ENCODE assay signal across 10 mouse cellular contexts in genomic region chr13:24604096-24604495, GRCm38 (mm10). TPM values are rescaled to one million over a fixed set of nuclear protein-coding genes. Genes with fewer than 3 reads are reported as not detected.
DNase-seq lines count a peak whose midpoint lies in the region; ATAC-seq and TF ChIP-seq lines count a peak whose summit lies in the region.
"Had no signal": no experiment of that assay in that cellular context is flagged by ENCODE, and none has a peak within 500 bp of the region (broad histone marks: within the 10 kb centered on the region; RNA-seq: fewer than 3 reads in every experiment).

No protein-coding gene starts in this region.

- WGBS in forebrain, embryonic 10.5 days, result 22% methylated on average over 4 of the region's 4 CpGs
- 23% methylated on average over 4 of the region's 4 CpGs for WGBS in forebrain, postnatal 0 days
- WGBS in lung, embryonic 14.5 days, result 24% methylated on average over 3 of the region's 4 CpGs
- 50% methylated on average over 4 of the region's 4 CpGs for WGBS in bone marrow, adult 2 months
- 22% methylated on average over 3 of the region's 4 CpGs for WGBS in limb, embryonic 10.5 days
- 43% methylated on average over 4 of the region's 4 CpGs for WGBS in cerebellum, adult 2 months

- no peak for TF ChIP-seq POLR2A in bone marrow, adult 2 months (IDR thresholded peaks at IDR 0.05; ENCODE audit: borderline replicate concordance, control insufficient read depth, low read depth, low read length)
- TF ChIP-seq POLR2A in cerebellum, adult 2 months (IDR thresholded peaks at IDR 0.05; ENCODE audit: borderline replicate concordance, insufficient read depth, low read length), result no peak

- H3K4me1 ChIP-seq in forebrain, embryonic 10.5 days, result peaks cover 47% of the 10 kb centered on the region
- peaks cover 12% of the 10 kb centered on the region for H3K4me1 ChIP-seq in forebrain, postnatal 0 days (ENCODE audit: insufficient read depth)
- peaks cover 19% of the 10 kb centered on the region for H3K4me1 ChIP-seq in lung, embryonic 14.5 days (ENCODE audit: insufficient read depth)
- H3K4me1 ChIP-seq in bone marrow, adult 2 months (ENCODE audit: control insufficient read depth, insufficient read depth, low read length), result peaks cover 13% of the 10 kb centered on the region
- H3K4me1 ChIP-seq in limb, embryonic 10.5 days, result peaks cover 33% of the 10 kb centered on the region
- peaks cover 2% of the 10 kb centered on the region; the same call in 1 of the 2 replicates for H3K4me1 ChIP-seq in cerebellum, adult 2 months (ENCODE audit: control insufficient read depth, insufficient read depth, low read length)

- no peaks in the 10 kb centered on the region for H3K36me3 ChIP-seq in forebrain, embryonic 10.5 days (replicated peaks)
- no peaks in the 10 kb centered on the region for H3K36me3 ChIP-seq in forebrain, postnatal 0 days (ENCODE audit: insufficient read depth)
- H3K36me3 ChIP-seq in lung, embryonic 14.5 days (ENCODE audit: insufficient read depth), result no peaks in the 10 kb centered on the region
- H3K36me3 ChIP-seq in limb, embryonic 10.5 days, result no peaks in the 10 kb centered on the region
- H3K36me3 ChIP-seq: embryonic facial prominence, embryonic 15.5 days had no signal

- no peak overlapping the region for H3K9ac ChIP-seq in forebrain, postnatal 0 days
- no peak overlapping the region for H3K9ac ChIP-seq in lung, embryonic 14.5 days
- H3K9ac ChIP-seq: embryonic facial prominence, embryonic 15.5 days had no signal

- ATAC-seq in forebrain, postnatal 0 days, result no peak
- ATAC-seq in lung, embryonic 14.5 days (ENCODE audit: insufficient read depth), result 0 out of 2 replicates have a peak, but pooled peaks have one; percentile 12
- no peak for ATAC-seq in activated CD4-positive, CD25-positive, alpha-beta regulatory T cell, adult 4 months

- H3K27ac ChIP-seq in forebrain, embryonic 10.5 days, result 0 out of 2 replicates have a peak overlapping the region, but pooled peaks have one; percentile 67
- H3K27ac ChIP-seq in forebrain, postnatal 0 days (ENCODE audit: low read depth, low read length), result no peak overlapping the region
- no peak overlapping the region for H3K27ac ChIP-seq in lung, embryonic 14.5 days (ENCODE audit: low read depth)
- peak overlapping the region; percentile 65 for H3K27ac ChIP-seq in bone marrow, adult 2 months (ENCODE audit: control insufficient read depth, insufficient read depth, low read depth, low read length, poor library complexity)
- peak overlapping the region; percentile 89; the same call in 1 of the 2 replicates for H3K27ac ChIP-seq in limb, embryonic 10.5 days
- H3K27ac ChIP-seq in cerebellum, adult 2 months (ENCODE audit: insufficient read depth, low read length), result no peak overlapping the region

- H3K4me2 ChIP-seq in forebrain, postnatal 0 days (ENCODE audit: low read depth), result no peak overlapping the region
- H3K4me2 ChIP-seq in lung, embryonic 14.5 days, result peak overlapping the region; percentile 46; the same call in 1 of the 2 replicates

- no peaks in the 10 kb centered on the region for H3K9me3 ChIP-seq in forebrain, embryonic 10.5 days
- no peaks in the 10 kb centered on the region for H3K9me3 ChIP-seq in forebrain, postnatal 0 days (ENCODE audit: low read length)
- no peaks in the 10 kb centered on the region for H3K9me3 ChIP-seq in lung, embryonic 14.5 days (ENCODE audit: low read depth, low read length)
- no peaks in the 10 kb centered on the region for H3K9me3 ChIP-seq in limb, embryonic 10.5 days (replicated peaks)
- H3K9me3 ChIP-seq: embryonic facial prominence, embryonic 15.5 days had no signal

- H3K27me3 ChIP-seq in forebrain, embryonic 10.5 days (ENCODE audit: poor library complexity, severe bottlenecking), result peaks cover 16% of the 10 kb centered on the region
- H3K27me3 ChIP-seq in forebrain, postnatal 0 days (ENCODE audit: insufficient read depth, low read length), result no peaks in the 10 kb centered on the region
- no peaks in the 10 kb centered on the region for H3K27me3 ChIP-seq in lung, embryonic 14.5 days (ENCODE audit: insufficient read depth, low read length)
- H3K27me3 ChIP-seq in limb, embryonic 10.5 days (ENCODE audit: low read depth, poor library complexity, severe bottlenecking), result no peaks in the 10 kb centered on the region
- no peaks in the 10 kb centered on the region; the same call in 1 of the 2 replicates for H3K27me3 ChIP-seq in cerebellum, adult 2 months (ENCODE audit: control insufficient read depth, insufficient read depth, low read length)
- H3K27me3 ChIP-seq: embryonic facial prominence, embryonic 15.5 days had no signal

- TF ChIP-seq CTCF in forebrain, postnatal 0 days (IDR thresholded peaks at IDR 0.05; ENCODE audit: low read depth), result no peak
- no peak for TF ChIP-seq CTCF in lung, embryonic 14.5 days (IDR thresholded peaks at IDR 0.05; ENCODE audit: low read depth)
- TF ChIP-seq CTCF in bone marrow, adult 2 months (IDR thresholded peaks at IDR 0.05; ENCODE audit: control insufficient read depth, insufficient read depth, low read length), result no peak
- TF ChIP-seq CTCF in cerebellum, adult 2 months (IDR thresholded peaks at IDR 0.05; ENCODE audit: borderline replicate concordance, insufficient read depth, low read depth, low read length), result no peak

- no peak for DNase-seq in forebrain, embryonic 10.5 days (ENCODE audit: extremely low spot score, low spot score)
- DNase-seq in forebrain, postnatal 0 days, result no peak
- no peak for DNase-seq in lung, embryonic 14.5 days
- DNase-seq in lung, postnatal 10 days, result no peak
- no peak for DNase-seq in limb, embryonic 10.5 days (ENCODE audit: low spot score)
- DNase-seq in cerebellum, adult 2 months, result no peak
- DNase-seq: gastrocnemius, postnatal 36 days had no signal

- no peak overlapping the region; the same call in 1 of the 2 replicates for H3K4me3 ChIP-seq in forebrain, embryonic 10.5 days
- H3K4me3 ChIP-seq in forebrain, postnatal 0 days (ENCODE audit: low read depth, low read length), result no peak overlapping the region
- H3K4me3 ChIP-seq in lung, embryonic 14.5 days (ENCODE audit: low read depth, low read length), result no peak overlapping the region
- H3K4me3 ChIP-seq in bone marrow, adult 2 months (replicated peaks; ENCODE audit: control insufficient read depth, low read depth, low read length), result no peak overlapping the region
- no peak overlapping the region for H3K4me3 ChIP-seq in limb, embryonic 10.5 days
- H3K4me3 ChIP-seq in cerebellum, adult 2 months (replicated peaks; ENCODE audit: insufficient read depth, low read depth, low read length), result no peak overlapping the region

RNA-seq across cellular contexts. Expression of gene Ripor2, which starts 22.1 kb away (rescaled TPM):
- polyA plus RNA-seq in forebrain, embryonic 10.5 days (2016; fragmentation: Nextera tagmentation; extraction: Ambion mirVana), result 1.5 and 2.2 TPM in 2 replicates
- total RNA-seq in forebrain, postnatal 0 days (2014; rRNA removed), result 51.5 and 53.2 TPM in 2 replicates
- 13.8 and 21.3 TPM in 2 replicates for polyA plus RNA-seq in forebrain, postnatal 0 days (2015; fragmentation: Nextera tagmentation; extraction: Ambion mirVana)
- 5.1 and 5.6 TPM in 2 replicates for polyA plus RNA-seq in lung, embryonic 14.5 days (2014; fragmentation: Nextera tagmentation; extraction: Ambion mirVana)
- 22.5 and 41.4 TPM in 2 replicates for polyA plus RNA-seq in bone marrow, adult 2 months (2011; ENCODE audit: insufficient read depth, insufficient read length, low replicate concordance, missing spikeins)
- 0.36 and 0.90 TPM in 2 replicates for polyA plus RNA-seq in limb, embryonic 10.5 days (2016; fragmentation: Nextera tagmentation; extraction: Ambion mirVana)
- 8.5 and 8.9 TPM in 2 replicates for polyA plus RNA-seq in cerebellum, adult 2 months (2012; rRNA removed)
- polyA plus RNA-seq in activated CD4-positive, CD25-positive, alpha-beta regulatory T cell, adult 4 months (2017; shearing (Covaris generic)), result 100 to 1,000 TPM; 210 to 273 TPM

Comparison
In these comparisons a context has a peak if more than half of its experiments do, and no peak if none do; other contexts are left out.
1. H3K27ac ChIP-seq: peak in forebrain, embryonic 10.5 days (single experiment), bone marrow, adult 2 months (single experiment) and limb, embryonic 10.5 days (single experiment); none in forebrain, postnatal 0 days (single experiment), lung, embryonic 14.5 days (single experiment) and cerebellum, adult 2 months (single experiment).